Mouse (Mus musculus) adrenal gland, postnatal 25 days (tissue): ENCODE data around the gene Trim31. TPM values are rescaled to one million over a fixed set of nuclear protein-coding genes. Genes with fewer than 3 reads are reported as not detected.
"Not testable (repeated sequence)": the region's sequence is repeated elsewhere in the genome, so short reads cannot be mapped to it uniquely, and the experiment has no call there.

Source experiments
- DNase-seq: peaks from one replicate; pipeline ENCODE4 v3.0.0; 2021; ENCODE audit warnings: mixed read lengths
- long read RNA-seq: library from polyadenylated mRNA; stranded (forward); transcript quantifications from one replicate; pipeline ENCODE4 v2.0.0, GENCODE M21; 2021
- total RNA-seq: library from RNA; stranded (reverse); gene quantifications from 2 replicates; pipeline ENCODE4 v1.2.3, GENCODE M21; 2021

Gene Trim31
- total RNA-seq: not detected in 2 replicates
- long read RNA-seq: 0 reads

- DNase-seq: no peak
Observed at GRCm38 (mm10) chr17:36897552-36898205, at the start of gene Trim31. Gene Trim31 (plus strand): TSS chr17:36898118.

GRCm38 (mm10) chr17:36848911-36849310 lies 49.0 kb upstream of the Trim31 start:
- no peak for DNase-seq

- DNase-seq: no peak
Observed at GRCm38 (mm10) chr17:36849992-36850391, 47.9 kb upstream of the Trim31 start.

- DNase-seq: no peak
Observed at GRCm38 (mm10) chr17:36851200-36851599, 46.7 kb upstream of the Trim31 start.

GRCm38 (mm10) chr17:36851627-36852026 lies 46.3 kb upstream of the Trim31 start:
- DNase-seq: no peak

GRCm38 (mm10) chr17:36855484-36855883 lies 42.4 kb upstream of the Trim31 start:
- DNase-seq: no peak

GRCm38 (mm10) chr17:36856236-36856635 lies 41.7 kb upstream of the Trim31 start:
- no peak for DNase-seq

GRCm38 (mm10) chr17:36858181-36858580 lies 39.7 kb upstream of the Trim31 start:
- DNase-seq: no peak

- DNase-seq: no peak
Observed at GRCm38 (mm10) chr17:36861680-36862079, 36.2 kb upstream of the Trim31 start.

GRCm38 (mm10) chr17:36866719-36867527 lies 31.0 kb upstream of the Trim31 start, which contains the start of gene Trim15:
Gene Trim15 (minus strand): TSS chr17:36867210.
- no peak for DNase-seq

- no peak for DNase-seq
Observed at GRCm38 (mm10) chr17:36868836-36869235, 29.1 kb upstream of the Trim31 start.

GRCm38 (mm10) chr17:36869284-36869954 lies 28.5 kb upstream of the Trim31 start, which contains the start of gene Trim10:
Gene Trim10 (plus strand): TSS chr17:36869574.
- no peak for DNase-seq

- DNase-seq: peak; percentile 26
Observed at GRCm38 (mm10) chr17:36869955-36870810, 27.7 kb upstream of the Trim31 start.

GRCm38 (mm10) chr17:36874636-36875035 lies 23.3 kb upstream of the Trim31 start:
- no peak for DNase-seq

GRCm38 (mm10) chr17:36883350-36883749 lies 14.6 kb upstream of the Trim31 start:
- DNase-seq: no peak

GRCm38 (mm10) chr17:36885132-36885790 lies 12.7 kb upstream of the Trim31 start:
- no peak for DNase-seq

GRCm38 (mm10) chr17:36890073-36890903 lies 7.6 kb upstream of the Trim31 start, which contains the start of gene Trim40:
Gene Trim40 (minus strand): TSS chr17:36890123.
- no peak for DNase-seq

- DNase-seq: not testable (repeated sequence)
Observed at GRCm38 (mm10) chr17:36891496-36891895, 6.4 kb upstream of the Trim31 start.

- DNase-seq: peak; percentile 31
Observed at GRCm38 (mm10) chr17:36892362-36892761, 5.6 kb upstream of the Trim31 start.

GRCm38 (mm10) chr17:36893387-36893786 lies 4.5 kb upstream of the Trim31 start:
- DNase-seq: no peak
